Mouse (Mus musculus): ENCODE measurements around the gene Pik3ap1.

GRCm38 (mm10) chr19:41321149-41321548 lies 63.8 kb downstream of the Pik3ap1 start:
- TF ChIP-seq CTCF (IDR thresholded peaks at IDR 0.05; ENCODE audit: low read depth, low read length) (no peak), POLR2A (IDR thresholded peaks at IDR 0.05; ENCODE audit: borderline replicate concordance, low read depth, low read length) (no peak)

Measured in bone marrow macrophage, adult 2 months (primary cell).